Mouse (Mus musculus): ENCODE measurements around the gene Aldh1l1.

Gene Aldh1l1

GRCm38 (mm10) chr6:90597592-90597991, 111.4 kb downstream of the Aldh1l1 start:
- peak; percentile 29 to 44 for DNase-seq

- DNase-seq = no peak
Measured at GRCm38 (mm10) chr6:90598197-90598596, 112.0 kb downstream of the Aldh1l1 start.

- no peak for DNase-seq
Measured at GRCm38 (mm10) chr6:90600351-90600750, 114.1 kb downstream of the Aldh1l1 start.

GRCm38 (mm10) chr6:90601736-90602135, 115.5 kb downstream of the Aldh1l1 start:
- DNase-seq = no peak

GRCm38 (mm10) chr6:90602304-90602703, 116.1 kb downstream of the Aldh1l1 start:
- DNase-seq = no peak

GRCm38 (mm10) chr6:90603126-90603525, 116.9 kb downstream of the Aldh1l1 start:
- DNase-seq = no peak

GRCm38 (mm10) chr6:90604130-90604529, 117.9 kb downstream of the Aldh1l1 start:
- no peak for DNase-seq

- DNase-seq = peak; percentile 96 to 97
Measured at GRCm38 (mm10) chr6:90604533-90605297, 118.5 kb downstream of the Aldh1l1 start, which contains the start of gene Slc41a3. TSS of gene Slc41a3 (plus strand) at chr6:90604725.

- no peak for DNase-seq
Measured at GRCm38 (mm10) chr6:90605298-90605665, 119.1 kb downstream of the Aldh1l1 start.

- peak; percentile 77 to 84 for DNase-seq
Measured at GRCm38 (mm10) chr6:90606538-90606937, 120.3 kb downstream of the Aldh1l1 start.

- DNase-seq = peak; percentile 80 to 82
Measured at GRCm38 (mm10) chr6:90607196-90607595, 121.0 kb downstream of the Aldh1l1 start.

GRCm38 (mm10) chr6:90608186-90608585, 122.0 kb downstream of the Aldh1l1 start:
- DNase-seq = peak; percentile 56 to 70

- DNase-seq = no peak
Measured at GRCm38 (mm10) chr6:90610248-90610647, 124.0 kb downstream of the Aldh1l1 start.

- DNase-seq = no peak
Measured at GRCm38 (mm10) chr6:90613277-90613676, 127.0 kb downstream of the Aldh1l1 start.

- no peak for DNase-seq
Measured at GRCm38 (mm10) chr6:90615362-90615761, 129.1 kb downstream of the Aldh1l1 start.

- no peak for DNase-seq
Measured at GRCm38 (mm10) chr6:90615991-90616390, 129.8 kb downstream of the Aldh1l1 start.

GRCm38 (mm10) chr6:90616481-90616880, 130.3 kb downstream of the Aldh1l1 start:
- DNase-seq = no peak

- DNase-seq = no peak
Measured at GRCm38 (mm10) chr6:90618274-90618673, 132.0 kb downstream of the Aldh1l1 start.

GRCm38 (mm10) chr6:90618821-90619636, 132.8 kb downstream of the Aldh1l1 start:
- peak; percentile 63 to 80 for DNase-seq

- no peak for DNase-seq
Measured at GRCm38 (mm10) chr6:90619936-90620335, 133.7 kb downstream of the Aldh1l1 start.

- DNase-seq = peak; percentile 68 to 81
Measured at GRCm38 (mm10) chr6:90620791-90621583, 134.8 kb downstream of the Aldh1l1 start.

GRCm38 (mm10) chr6:90621584-90621890, 135.3 kb downstream of the Aldh1l1 start:
- DNase-seq = no peak

- no peak for DNase-seq
Measured at GRCm38 (mm10) chr6:90622758-90623455, 136.7 kb downstream of the Aldh1l1 start.
